Mouse (Mus musculus): Measurements from ENCODE around the gene Mef2c. TPM values are rescaled to one million over a fixed set of nuclear protein-coding genes. Genes with fewer than 3 reads are reported as not detected.
A peak's percentile ranks its signal among the peaks of the same experiment; 100 is the strongest.

Gene Mef2c
- polyA plus RNA-seq (2016; fragmentation: Nextera tagmentation; extraction: Ambion mirVana), result 29.9 and 32.3 TPM in 2 replicates

DNA sequence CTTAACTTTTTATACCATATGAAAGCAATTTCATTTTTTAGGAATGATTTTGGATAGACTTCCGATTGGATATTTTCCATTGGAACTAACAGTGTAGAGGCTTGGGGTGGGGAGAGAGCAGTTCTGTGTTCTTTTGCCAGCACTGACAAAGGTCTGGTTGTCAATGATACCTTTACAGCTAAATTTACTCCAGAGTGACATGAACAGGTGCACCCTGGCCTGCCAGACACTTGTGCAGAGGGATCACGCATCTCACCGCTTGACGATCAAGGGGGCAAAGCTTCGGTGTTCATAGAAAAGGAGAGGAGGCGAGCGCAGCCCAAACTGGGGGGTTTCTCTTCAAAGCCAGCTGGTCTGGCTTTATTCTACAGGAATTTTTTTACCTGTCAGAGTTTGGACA is at the start of gene Mef2c:
Gene Mef2c (plus strand): TSS at position 116 of the 400 bp plus-strand sequence.
- Histone ChIP-seq H3K9me3 (replicated peaks) (no peaks in the 10 kb centered on the region), H3K27me3 (replicated peaks) (no peaks in the 10 kb centered on the region), H3K9ac (no peak within 1 kb of the TSS), H3K36me3 (no peaks in the 10 kb centered on the region), H3K4me1 (no peaks in the 10 kb centered on the region), H3K27ac (no peak within 1 kb of the TSS), H3K4me3 (no peak within 1 kb of the TSS), H3K4me2 (no peak within 1 kb of the TSS)
- no peak for ATAC-seq
- 84% methylated on average over 7 of the region's 7 CpGs for WGBS (ENCODE audit: insufficient replicate concordance)

DNA sequence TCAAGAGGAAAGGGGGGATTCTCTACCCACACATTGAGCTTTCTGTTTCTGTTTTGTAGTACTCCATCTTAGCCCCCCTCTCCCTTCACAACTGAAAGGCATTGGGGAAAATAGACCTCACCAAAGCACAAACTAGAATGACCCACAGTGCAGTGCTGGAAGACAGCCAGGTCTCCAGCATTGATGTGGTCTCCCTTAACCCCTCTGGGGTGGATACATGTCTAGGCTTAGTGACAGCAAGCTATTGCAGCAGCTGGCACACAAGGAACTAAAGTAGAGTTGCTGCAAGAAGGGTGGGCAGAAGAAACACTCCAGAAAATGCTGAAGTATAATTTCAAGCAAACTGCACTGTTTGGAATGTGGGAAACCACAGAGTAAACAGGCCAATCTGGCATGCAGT is 45.1 kb upstream of the Mef2c start:
- no peaks in the 10 kb centered on the region for H3K9me3 ChIP-seq (replicated peaks)
- no peaks in the 10 kb centered on the region for H3K27me3 ChIP-seq (replicated peaks)
- H3K4me2 ChIP-seq, result no peak overlapping the region
- H3K27ac ChIP-seq, result no peak overlapping the region
- H3K9ac ChIP-seq, result no peak overlapping the region
- no peak for ATAC-seq
- H3K4me3 ChIP-seq, result no peak overlapping the region
- no peaks in the 10 kb centered on the region; the same call in 1 of the 2 replicates for H3K4me1 ChIP-seq
- no peaks in the 10 kb centered on the region for H3K36me3 ChIP-seq

DNA sequence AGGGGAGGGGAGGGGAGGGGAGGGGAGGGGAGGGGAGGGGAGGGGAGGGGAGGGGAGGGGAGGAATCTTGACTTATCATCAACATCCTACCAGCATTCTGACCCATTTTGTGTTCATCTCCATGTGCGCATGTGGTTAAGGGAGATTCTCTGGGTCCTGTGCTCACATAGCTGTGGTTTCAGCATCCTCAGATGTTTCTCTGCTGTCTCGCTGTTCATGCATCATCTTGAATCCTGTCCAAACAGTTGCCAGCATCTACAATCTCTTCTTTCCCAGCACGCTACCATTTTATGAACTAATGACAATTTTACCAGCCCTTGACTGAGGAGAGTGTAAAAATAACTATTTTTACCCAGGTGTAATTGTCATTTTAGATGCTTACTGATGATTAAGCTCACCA is 44.2 kb upstream of the Mef2c start:
- H3K4me3 ChIP-seq, result no peak overlapping the region
- no peaks in the 10 kb centered on the region for H3K27me3 ChIP-seq (replicated peaks)
- no peaks in the 10 kb centered on the region for H3K36me3 ChIP-seq
- H3K9me3 ChIP-seq (replicated peaks), result no peaks in the 10 kb centered on the region
- no peak overlapping the region for H3K9ac ChIP-seq
- no peak overlapping the region for H3K4me2 ChIP-seq
- no peaks in the 10 kb centered on the region; the same call in 1 of the 2 replicates for H3K4me1 ChIP-seq
- WGBS (ENCODE audit: insufficient replicate concordance), result 71% methylated on average over 3 of the region's 3 CpGs
- no peak for ATAC-seq
- no peak overlapping the region for H3K27ac ChIP-seq

DNA sequence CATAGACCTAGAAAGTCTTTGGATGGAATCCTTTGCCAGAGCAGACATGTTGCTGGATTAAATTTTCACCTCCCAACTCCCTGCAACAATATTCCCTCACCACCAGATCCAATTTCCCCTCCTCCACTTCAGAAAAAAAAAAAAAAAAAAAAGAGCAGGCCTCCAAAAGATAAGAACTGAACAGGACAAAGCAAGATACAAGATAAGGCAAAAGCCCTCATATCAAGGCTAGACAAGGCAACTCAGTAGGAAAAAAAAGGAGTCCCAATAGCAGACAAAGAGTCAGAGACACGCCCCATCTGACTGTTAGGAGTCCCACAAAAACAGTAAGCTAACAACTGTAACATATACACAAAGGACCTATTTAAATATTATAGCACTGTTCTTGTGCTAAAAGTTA is 43.2 kb upstream of the Mef2c start:
- Histone ChIP-seq H3K36me3 (no peaks in the 10 kb centered on the region), H3K4me2 (no peak overlapping the region), H3K4me3 (no peak overlapping the region), H3K27ac (no peak overlapping the region), H3K9me3 (replicated peaks) (no peaks in the 10 kb centered on the region), H3K4me1 (no peaks in the 10 kb centered on the region; the same call in 1 of the 2 replicates), H3K27me3 (replicated peaks) (no peaks in the 10 kb centered on the region), H3K9ac (no peak overlapping the region)
- ATAC-seq, result 0 out of 2 replicates have a peak, but pooled peaks have one; percentile 35
- WGBS (ENCODE audit: insufficient replicate concordance), result 33% methylated on average over 1 of the region's 1 CpGs

DNA sequence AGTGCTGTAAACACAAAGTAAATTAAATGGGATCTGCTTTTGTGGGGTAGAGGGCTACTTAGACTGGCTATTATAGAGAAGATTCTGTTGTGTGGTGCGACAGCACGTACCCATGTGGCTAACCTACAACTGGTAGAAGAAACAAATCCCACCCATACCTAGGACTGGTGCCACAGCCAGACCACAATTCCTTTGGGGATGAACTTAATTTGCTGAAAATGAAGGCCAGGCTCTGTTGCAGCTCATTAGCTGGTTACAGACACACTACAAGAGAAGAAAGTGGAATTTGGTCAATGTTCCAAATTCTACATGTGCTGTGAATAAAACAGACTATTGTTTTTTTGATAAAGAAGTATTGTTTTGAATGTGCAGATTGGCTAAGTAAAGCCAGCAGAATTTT is 42.3 kb upstream of the Mef2c start:
- WGBS (ENCODE audit: insufficient replicate concordance), result 83% methylated on average over 2 of the region's 2 CpGs
- Histone ChIP-seq H3K4me3 (no peak overlapping the region), H3K27ac (no peak overlapping the region), H3K4me1 (no peaks in the 10 kb centered on the region; the same call in 1 of the 2 replicates), H3K27me3 (replicated peaks) (no peaks in the 10 kb centered on the region), H3K36me3 (no peaks in the 10 kb centered on the region), H3K9ac (no peak overlapping the region), H3K9me3 (replicated peaks) (no peaks in the 10 kb centered on the region), H3K4me2 (no peak overlapping the region)
- no peak for ATAC-seq

DNA sequence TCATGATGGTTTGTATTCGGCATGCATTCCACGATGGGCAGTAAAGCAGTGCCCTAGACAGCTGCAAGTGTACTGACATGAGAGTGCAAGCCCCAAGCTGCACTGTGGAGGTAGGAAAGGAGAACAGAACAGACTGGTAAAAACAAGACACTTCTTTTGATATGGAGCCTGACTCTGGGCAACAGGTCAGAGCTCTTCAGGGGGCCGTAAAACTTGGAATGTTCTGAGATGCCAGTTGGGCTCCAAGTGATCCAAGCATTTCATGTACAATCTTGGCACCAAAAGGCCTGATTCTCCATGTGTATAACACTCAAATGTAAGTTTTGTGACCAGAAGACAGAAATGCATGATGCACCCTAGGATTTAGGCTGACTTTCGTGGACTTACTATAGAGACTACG is 37.1 kb upstream of the Mef2c start:
- 82% methylated on average over 5 of the region's 5 CpGs for WGBS (ENCODE audit: insufficient replicate concordance)
- H3K9ac ChIP-seq, result no peak overlapping the region
- no peak overlapping the region for H3K4me2 ChIP-seq
- no peaks in the 10 kb centered on the region for H3K4me1 ChIP-seq
- no peak for ATAC-seq
- H3K4me3 ChIP-seq, result no peak overlapping the region
- H3K27me3 ChIP-seq (replicated peaks), result no peaks in the 10 kb centered on the region
- no peaks in the 10 kb centered on the region for H3K36me3 ChIP-seq
- H3K27ac ChIP-seq, result no peak overlapping the region
- no peaks in the 10 kb centered on the region for H3K9me3 ChIP-seq (replicated peaks)

DNA sequence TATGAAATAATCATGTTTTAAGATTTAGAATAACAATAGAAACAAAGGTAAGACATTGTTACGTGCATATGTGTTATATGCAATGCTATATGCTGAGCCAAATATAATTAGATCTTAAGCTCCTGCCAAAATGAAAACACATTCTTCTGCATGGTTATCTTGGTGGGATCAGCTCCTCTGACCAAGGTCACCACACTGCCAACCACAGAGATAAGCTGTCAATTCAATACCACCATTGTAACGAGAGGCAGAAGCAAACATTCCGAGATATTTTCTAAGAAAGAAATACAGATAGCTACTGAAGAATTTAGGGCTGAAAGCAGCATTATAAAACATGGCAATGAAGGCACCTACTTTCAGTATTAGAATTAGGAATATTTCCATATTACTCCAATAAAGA is 35.0 kb upstream of the Mef2c start:
- Histone ChIP-seq H3K4me2 (no peak overlapping the region), H3K36me3 (no peaks in the 10 kb centered on the region), H3K9ac (no peak overlapping the region), H3K4me3 (no peak overlapping the region), H3K27ac (no peak overlapping the region), H3K4me1 (no peaks in the 10 kb centered on the region), H3K27me3 (replicated peaks) (no peaks in the 10 kb centered on the region), H3K9me3 (replicated peaks) (no peaks in the 10 kb centered on the region)
- WGBS (ENCODE audit: insufficient replicate concordance), result 20% methylated on average over 3 of the region's 3 CpGs
- ATAC-seq, result no peak

DNA sequence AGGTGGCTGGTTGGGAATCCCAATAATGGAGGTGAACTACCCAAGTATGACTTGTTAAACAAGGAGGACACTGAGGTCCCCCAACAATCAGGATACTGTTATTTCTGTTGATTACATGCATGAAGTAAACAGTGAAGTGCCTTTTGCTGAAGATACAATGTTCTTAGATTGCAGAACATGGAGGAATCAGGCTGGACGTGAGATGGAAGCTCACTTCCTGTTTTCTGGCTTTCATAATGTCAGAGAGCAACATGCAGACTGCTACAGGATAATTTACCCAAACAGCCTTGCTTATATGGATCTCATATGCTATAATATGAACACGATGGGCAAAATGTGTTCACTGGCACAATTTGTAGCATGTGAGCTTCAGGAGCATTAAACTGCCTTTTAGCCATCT is 30.1 kb upstream of the Mef2c start:
- Histone ChIP-seq H3K4me3 (no peak overlapping the region), H3K9me3 (replicated peaks) (no peaks in the 10 kb centered on the region), H3K4me2 (no peak overlapping the region), H3K4me1 (no peaks in the 10 kb centered on the region), H3K36me3 (no peaks in the 10 kb centered on the region), H3K27me3 (replicated peaks) (no peaks in the 10 kb centered on the region), H3K27ac (no peak overlapping the region), H3K9ac (no peak overlapping the region)
- no peak for ATAC-seq
- 55% methylated on average over 2 of the region's 2 CpGs for WGBS (ENCODE audit: insufficient replicate concordance)

DNA sequence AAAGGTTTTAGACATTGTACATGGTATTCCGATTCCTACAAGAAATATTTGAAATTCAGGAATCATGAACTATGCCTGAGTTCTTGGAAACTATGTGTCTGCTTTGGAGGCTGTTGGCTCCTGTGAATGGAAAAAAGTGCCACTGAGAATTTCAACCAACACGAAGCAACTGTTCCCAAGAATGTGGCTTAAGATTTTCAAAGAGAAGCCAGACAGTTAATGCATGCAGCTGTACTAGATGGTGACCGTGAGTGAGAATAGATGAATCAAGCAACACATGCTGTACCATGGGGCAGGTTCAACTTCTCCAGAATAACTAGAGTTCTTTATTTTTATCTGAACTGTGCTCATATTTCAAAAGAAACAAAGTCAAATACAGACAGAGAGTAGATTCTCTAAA is 23.4 kb upstream of the Mef2c start:
- Histone ChIP-seq H3K9ac (no peak overlapping the region), H3K36me3 (no peaks in the 10 kb centered on the region), H3K27me3 (replicated peaks) (no peaks in the 10 kb centered on the region), H3K4me2 (no peak overlapping the region), H3K27ac (no peak overlapping the region), H3K4me1 (no peaks in the 10 kb centered on the region), H3K9me3 (replicated peaks) (no peaks in the 10 kb centered on the region), H3K4me3 (no peak overlapping the region)
- 64% methylated on average over 3 of the region's 3 CpGs for WGBS (ENCODE audit: insufficient replicate concordance)
- ATAC-seq, result no peak

DNA sequence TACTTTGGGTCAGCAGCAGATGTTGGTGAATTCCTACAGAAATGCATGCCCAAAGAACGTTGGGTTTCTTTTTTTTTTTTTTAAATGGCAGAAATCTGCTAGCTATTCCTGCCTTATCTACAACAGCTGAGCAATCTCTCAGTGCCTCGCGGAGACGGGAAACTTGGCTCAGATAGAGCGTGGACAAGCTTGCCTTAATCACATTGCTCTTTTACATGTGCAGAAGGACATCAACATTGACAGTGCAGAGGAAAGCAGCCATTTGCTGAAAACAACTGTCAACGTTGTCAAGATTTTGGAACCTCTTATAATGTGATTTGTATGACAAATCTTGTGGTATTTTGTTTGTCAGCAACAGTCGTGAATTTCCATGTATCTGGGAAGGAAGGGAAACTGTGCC is 22.5 kb upstream of the Mef2c start:
- no peak for ATAC-seq
- Histone ChIP-seq H3K9ac (no peak overlapping the region), H3K4me1 (no peaks in the 10 kb centered on the region), H3K4me2 (no peak overlapping the region), H3K4me3 (no peak overlapping the region), H3K9me3 (replicated peaks) (no peaks in the 10 kb centered on the region), H3K36me3 (no peaks in the 10 kb centered on the region), H3K27me3 (replicated peaks) (no peaks in the 10 kb centered on the region), H3K27ac (no peak overlapping the region)
- 38% methylated on average over 7 of the region's 7 CpGs for WGBS (ENCODE audit: insufficient replicate concordance)

DNA sequence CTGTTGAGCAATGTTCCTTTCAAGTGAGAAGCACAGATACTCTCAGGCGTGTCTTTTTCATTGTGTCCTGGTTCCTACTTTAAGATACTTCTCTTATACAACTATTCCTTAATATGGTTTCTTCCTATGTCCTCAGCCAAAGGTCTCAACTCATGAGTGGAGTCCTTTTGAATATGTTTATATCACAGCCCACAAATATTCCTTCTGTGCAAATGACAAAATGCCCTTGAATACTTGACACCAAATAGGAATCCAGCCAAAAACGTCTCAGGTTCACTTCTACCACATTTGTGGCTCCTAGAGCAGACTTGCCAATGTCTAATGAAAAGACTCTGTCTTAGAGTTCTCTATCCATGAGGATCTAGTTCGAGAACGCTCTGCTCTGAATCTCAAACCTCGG is 21.7 kb upstream of the Mef2c start:
- no peak overlapping the region for H3K9ac ChIP-seq
- no peaks in the 10 kb centered on the region for H3K9me3 ChIP-seq (replicated peaks)
- H3K27ac ChIP-seq, result no peak overlapping the region
- H3K4me2 ChIP-seq, result no peak overlapping the region
- no peak overlapping the region for H3K4me3 ChIP-seq
- H3K4me1 ChIP-seq, result no peaks in the 10 kb centered on the region
- 60% methylated on average over 5 of the region's 5 CpGs for WGBS (ENCODE audit: insufficient replicate concordance)
- no peaks in the 10 kb centered on the region for H3K36me3 ChIP-seq
- H3K27me3 ChIP-seq (replicated peaks), result no peaks in the 10 kb centered on the region
- no peak for ATAC-seq

DNA sequence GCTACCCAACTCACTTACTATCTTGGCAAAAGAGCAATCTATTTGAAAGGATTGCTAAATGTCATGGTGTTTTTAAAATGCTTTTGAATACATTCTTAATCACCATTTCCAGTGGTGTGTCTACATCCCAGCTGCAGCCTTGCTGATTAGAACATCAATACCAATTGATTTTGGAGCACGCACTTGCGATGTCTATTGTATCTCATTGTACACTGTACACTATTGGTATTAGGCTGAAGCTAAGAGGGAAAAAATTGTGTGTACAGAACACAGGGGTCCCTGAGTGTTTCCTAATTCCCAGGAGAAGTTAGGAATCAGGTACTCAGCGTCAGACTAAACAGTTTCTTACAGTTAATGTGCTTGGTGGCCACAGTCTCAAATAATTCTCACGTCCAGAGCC is 19.6 kb upstream of the Mef2c start:
- no peak overlapping the region for H3K4me2 ChIP-seq
- H3K36me3 ChIP-seq, result no peaks in the 10 kb centered on the region
- H3K4me1 ChIP-seq, result no peaks in the 10 kb centered on the region
- ATAC-seq, result no peak
- H3K4me3 ChIP-seq, result no peak overlapping the region
- H3K27me3 ChIP-seq (replicated peaks), result no peaks in the 10 kb centered on the region
- H3K9me3 ChIP-seq (replicated peaks), result no peaks in the 10 kb centered on the region
- 71% methylated on average over 4 of the region's 4 CpGs for WGBS (ENCODE audit: insufficient replicate concordance)
- no peak overlapping the region for H3K9ac ChIP-seq
- H3K27ac ChIP-seq, result no peak overlapping the region

DNA sequence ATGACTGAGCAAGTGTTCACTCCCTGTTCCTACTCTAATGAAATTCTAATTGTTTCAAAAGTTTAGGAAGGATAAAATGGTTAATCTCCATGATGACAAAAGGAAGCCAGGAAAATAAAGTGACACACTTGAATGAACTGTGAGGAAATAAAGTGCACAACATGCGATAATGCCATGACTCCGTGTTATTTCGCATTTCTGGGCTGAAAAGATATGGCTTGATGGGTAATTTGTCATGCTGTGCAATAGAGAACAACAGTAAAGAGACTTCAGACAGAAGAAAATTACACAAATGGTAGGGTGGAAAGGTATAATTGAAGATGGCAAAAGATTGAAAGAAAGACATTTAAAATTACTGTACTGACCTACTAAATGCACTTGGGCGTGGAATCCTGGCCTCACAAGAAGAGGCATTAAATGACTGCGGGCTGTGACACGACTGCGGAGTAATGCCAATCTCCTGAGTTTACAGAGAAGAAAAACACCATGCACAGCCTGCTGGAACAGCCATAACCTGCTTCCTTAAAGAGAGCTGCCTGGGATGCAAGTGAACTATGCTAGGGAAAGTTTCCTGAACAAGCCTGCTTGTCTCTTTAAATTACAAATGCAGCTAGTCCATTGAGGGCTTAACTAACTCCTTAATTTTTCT is 19.0 kb upstream of the Mef2c start:
- WGBS (ENCODE audit: insufficient replicate concordance), result 72% methylated on average over 7 of the region's 7 CpGs
- Histone ChIP-seq H3K9ac (no peak overlapping the region), H3K27ac (no peak overlapping the region), H3K4me2 (no peak overlapping the region), H3K9me3 (replicated peaks) (no peaks in the 10 kb centered on the region), H3K27me3 (replicated peaks) (no peaks in the 10 kb centered on the region), H3K4me3 (no peak overlapping the region), H3K4me1 (no peaks in the 10 kb centered on the region), H3K36me3 (no peaks in the 10 kb centered on the region)
- ATAC-seq, result no peak
